Mouse (Mus musculus) E14TG2a.4 (cell line): ENCODE data around the gene Elmo1.

ENCODE experiments used
- CTCF ChIP-seq: conservative IDR thresholded peaks from 2 replicates; pipeline ENCODE4 v1.5.1; 2014; ENCODE audit warnings: low read length
- POU5F1 ChIP-seq: IDR thresholded peaks from 2 replicates; pipeline ENCODE4 v1.6.1; 2014; ENCODE audit warnings: low read length, borderline replicate concordance

DNA sequence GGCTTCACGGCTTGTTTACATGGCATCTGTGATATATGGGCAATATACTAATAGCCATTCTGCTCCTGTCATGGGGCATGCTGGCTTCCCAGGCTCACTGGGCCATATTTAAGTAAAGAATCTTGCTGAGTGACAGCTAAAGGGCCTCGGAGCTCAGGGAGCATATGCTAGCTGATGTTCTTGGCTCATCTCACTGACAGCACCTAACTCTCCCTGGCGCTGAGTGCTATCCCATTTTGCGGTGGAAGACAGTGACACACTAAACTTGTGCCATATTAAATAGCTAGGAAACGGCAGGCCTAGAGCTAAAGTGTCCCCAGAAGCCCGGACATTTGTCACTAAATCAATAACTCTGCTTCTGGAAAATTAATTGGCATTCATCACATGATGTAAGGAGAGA lies 48.7 kb downstream of the Elmo1 start:
- TF ChIP-seq CTCF (no peak), POU5F1 (no peak)
